Mouse (Mus musculus) heart, postnatal 36 days (tissue): ENCODE results near the gene Il27ra. TPM values are rescaled to one million over a fixed set of nuclear protein-coding genes. Genes with fewer than 3 reads are reported as not detected.
A peak's percentile ranks its signal among the peaks of the same experiment; 100 is the strongest.
"Not testable (repeated sequence)": the region's sequence is repeated elsewhere in the genome, so short reads cannot be mapped to it uniquely, and the experiment has no call there.

ENCODE experiments used
- DNase-seq, 2 experiments: peaks; one replicate each; pipeline ENCODE4 v3.0.0; 2021 to 2022
- intact Hi-C: fragments of 180-260 bp; cut with DNase I; formaldehyde crosslinking; loops from one replicate; pipeline ENCODE4 v1.15.1; 2025
- total RNA-seq, 2 experiments: library from RNA; stranded (reverse); gene quantifications; 2 replicates each; pipeline ENCODE4 v1.2.3; 2021

Il27ra gene
- total RNA-seq, 2 experiments from 2014 or later: 3.0 to 3.1 TPM

GRCm38 (mm10) chr8:84001281-84002000 is 40.9 kb downstream of the Il27ra start, which contains the start of gene 1700067K01Rik:
1700067K01Rik (plus strand) TSS chr8:84001502.
- DNase-seq: no peak
- intact Hi-C loops: no loop called here

GRCm38 (mm10) chr8:83999825-84000224 is 42.6 kb downstream of the Il27ra start:
- intact Hi-C loops: loop anchor here (5.0 kb wide), 2 partner anchors 43 to 103 kb away; partner anchors contain the start of genes Asf1b and Gm10644

GRCm38 (mm10) chr8:83999057-83999705 is 43.2 kb downstream of the Il27ra start:
- intact Hi-C loops: loop anchor here (5.0 kb wide), 2 partner anchors 42 to 102 kb away; partner anchors contain the start of genes Asf1b and Gm10644
- no peak for DNase-seq

More at GRCm38 (mm10) chr8:83999825-84000224, 42.6 kb downstream of the Il27ra start:
- DNase-seq: no peak

GRCm38 (mm10) chr8:83998231-83999056 is 43.9 kb downstream of the Il27ra start:
- intact Hi-C loops: loop anchor here (5.0 kb wide), 2 partner anchors 41 to 101 kb away; partner anchors contain the start of genes Asf1b and Gm10644
- DNase-seq: peak; percentile 57 to 63

GRCm38 (mm10) chr8:83997511-83998141 is 44.8 kb downstream of the Il27ra start, which contains the start of gene Samd1:
Samd1 (plus strand) TSS chr8:83997672.
- DNase-seq: peak; percentile 63 to 67
- intact Hi-C loops: loop anchor here (5.0 kb wide), 2 partner anchors 40 to 100 kb away; partner anchors contain the start of genes Asf1b and Gm10644

- peak; percentile 87 to 91 for DNase-seq
- intact Hi-C loops: loop anchor here (5.0 kb wide), 2 partner anchors 40 to 100 kb away; partner anchors contain the start of genes Asf1b and Gm10644
These were observed 45.6 kb downstream of the Il27ra start for GRCm38 (mm10) chr8:83996567-83997505.

- intact Hi-C loops: loop anchor here (5.0 kb wide), 2 partner anchors 39 to 99 kb away; partner anchors contain the start of genes Asf1b and Gm10644
- peak in 1 of 2 experiments; percentile 30 for DNase-seq
These were observed 46.4 kb downstream of the Il27ra start for GRCm38 (mm10) chr8:83995973-83996372.

GRCm38 (mm10) chr8:83994030-83994429 is 48.4 kb downstream of the Il27ra start:
- no peak for DNase-seq
- intact Hi-C loops: loop anchor here (1.0 kb wide), 1 partner anchor 10 kb away; no protein-coding TSS in a partner anchor

GRCm38 (mm10) chr8:83992488-83992887 is 49.9 kb downstream of the Il27ra start:
- no peak for DNase-seq
- intact Hi-C loops: no loop called here

GRCm38 (mm10) chr8:83990170-83990569 is 52.2 kb downstream of the Il27ra start:
- DNase-seq: no peak
- intact Hi-C loops: no loop called here

- DNase-seq: no peak
These were observed 53.1 kb downstream of the Il27ra start for GRCm38 (mm10) chr8:83989243-83989642.

GRCm38 (mm10) chr8:83983222-83983621 is 59.2 kb downstream of the Il27ra start:
- DNase-seq: not testable (repeated sequence)

More at GRCm38 (mm10) chr8:83989243-83989642, 53.1 kb downstream of the Il27ra start:
- intact Hi-C loops: no loop called here

GRCm38 (mm10) chr8:83982449-83982848 is 59.9 kb downstream of the Il27ra start:
- DNase-seq: no peak
- intact Hi-C loops: no loop called here

More at GRCm38 (mm10) chr8:83983222-83983621, 59.2 kb downstream of the Il27ra start:
- intact Hi-C loops: not testable (repeated sequence)

- intact Hi-C loops: no loop called here
- DNase-seq: no peak
These were observed 60.9 kb downstream of the Il27ra start for GRCm38 (mm10) chr8:83981533-83981932.

GRCm38 (mm10) chr8:83980845-83981244 is 61.5 kb downstream of the Il27ra start:
- peak; percentile 69 to 75 for DNase-seq
- intact Hi-C loops: no loop called here
